Mouse (Mus musculus) MN1 (cell line): ENCODE measurements at regions not wholly inside any gene's neighbourhood (a gene's known extent, or its start where the extent isn't known, plus 50 kb on each side); places are given as distances from the start of the nearest gene placed in this dataset.
A peak's percentile ranks its signal among the peaks of the same experiment; 100 is the strongest.

ENCODE experiments used
- DNase-seq: peaks from one replicate; pipeline ENCODE4 v3.0.0-alpha.2; 2016; ENCODE audit warnings: low spot score

DNA sequence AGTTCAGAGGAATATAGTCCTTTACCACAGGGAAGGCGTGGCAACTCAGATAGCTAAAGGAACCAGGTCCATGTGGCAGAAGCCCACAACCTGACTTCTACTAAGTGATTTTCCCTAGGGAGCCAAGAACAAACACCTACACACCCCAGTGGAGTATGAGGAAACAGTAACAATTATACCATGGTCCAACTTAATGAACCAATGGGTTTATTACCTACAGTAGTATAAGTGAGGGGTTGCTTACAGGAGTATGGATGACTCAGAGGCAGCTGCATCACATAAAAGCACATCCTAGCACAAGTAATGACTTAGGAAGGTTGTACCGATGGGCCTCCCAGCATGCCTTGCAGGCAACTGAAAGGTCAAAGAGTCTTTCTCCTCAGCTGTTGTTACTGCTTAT, 98.7 kb upstream of the Cul1 start:
- no peak for DNase-seq

DNA sequence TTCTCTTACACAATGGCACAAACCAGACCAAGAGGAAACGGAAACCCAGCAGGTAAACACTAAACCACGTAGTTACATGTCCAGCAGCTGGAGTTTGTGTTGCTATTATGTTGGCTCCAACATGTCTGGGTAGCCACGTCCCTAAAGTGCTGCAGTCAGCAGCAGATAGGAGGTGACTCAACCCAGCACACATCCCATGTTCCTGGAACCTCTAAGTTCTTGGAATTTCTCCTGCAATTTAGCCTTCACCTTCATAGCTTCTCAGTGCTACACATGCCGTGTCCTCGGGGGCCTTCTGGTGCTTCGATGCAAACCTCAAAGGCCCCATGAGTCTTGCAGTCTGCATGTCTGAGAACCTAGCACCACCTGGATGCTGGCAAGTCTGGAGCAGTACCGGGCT, 97.7 kb upstream of the Cul1 start:
- DNase-seq: no peak

DNA sequence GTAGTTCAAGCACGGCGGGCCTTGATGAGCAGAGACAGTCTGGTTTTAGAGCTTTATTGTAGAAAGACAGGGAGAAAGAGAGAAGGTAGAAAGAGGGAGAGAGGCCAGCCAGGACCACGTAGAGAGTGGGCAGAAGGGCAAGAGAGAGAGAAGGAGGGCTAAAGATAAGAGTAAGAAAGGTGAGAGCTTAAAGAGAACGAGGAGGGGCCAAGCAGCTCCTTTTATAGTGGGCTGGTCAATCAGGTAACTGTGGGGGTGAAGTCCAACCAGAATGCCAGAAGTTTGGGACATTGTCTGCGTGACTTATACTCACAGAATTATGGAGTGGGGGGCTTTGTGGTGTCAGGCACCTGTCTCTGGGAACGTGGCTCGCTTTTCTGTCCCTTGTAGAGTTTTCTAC, 96.7 kb upstream of the Cul1 start:
- DNase-seq: no peak

DNA sequence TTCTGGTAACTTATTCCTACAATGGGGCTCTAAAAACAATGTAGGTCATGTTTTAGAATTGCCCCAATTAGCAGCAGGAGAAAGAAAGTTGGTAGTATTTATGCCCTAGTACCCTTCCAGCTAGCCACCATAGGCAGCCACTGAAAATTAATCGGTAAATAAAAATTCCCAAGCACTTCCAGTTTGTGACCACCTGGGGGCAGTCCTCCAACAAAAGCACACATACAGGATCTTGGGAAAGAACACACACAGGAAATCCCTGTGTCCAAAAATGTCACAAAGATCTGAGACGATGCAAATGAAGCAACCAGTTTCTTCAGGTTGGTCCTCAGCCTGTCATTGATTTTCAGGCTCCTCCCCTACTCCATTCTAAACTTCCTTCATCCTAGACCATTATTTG, 94.5 kb upstream of the Cul1 start:
- DNase-seq: peak; percentile 33

DNA sequence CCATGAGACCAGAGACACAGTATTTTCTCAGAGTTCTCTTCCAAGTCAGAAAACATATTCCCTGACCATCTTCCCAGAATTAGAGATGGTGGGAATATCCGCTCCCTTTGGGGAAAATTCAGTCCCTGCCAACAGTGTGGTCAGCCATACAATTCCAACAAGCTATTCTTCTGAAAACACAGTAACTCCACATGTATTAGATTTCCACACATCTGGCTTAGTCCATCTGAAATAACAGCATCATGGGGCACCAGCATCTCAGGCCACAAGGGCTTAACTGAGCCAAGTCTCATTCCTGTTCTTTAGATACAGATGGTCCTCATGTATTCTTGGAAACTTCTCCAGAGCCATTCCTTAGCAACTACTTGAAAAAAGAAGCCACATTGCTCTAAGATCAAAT, 89.2 kb upstream of the Cul1 start:
- DNase-seq: no peak

DNA sequence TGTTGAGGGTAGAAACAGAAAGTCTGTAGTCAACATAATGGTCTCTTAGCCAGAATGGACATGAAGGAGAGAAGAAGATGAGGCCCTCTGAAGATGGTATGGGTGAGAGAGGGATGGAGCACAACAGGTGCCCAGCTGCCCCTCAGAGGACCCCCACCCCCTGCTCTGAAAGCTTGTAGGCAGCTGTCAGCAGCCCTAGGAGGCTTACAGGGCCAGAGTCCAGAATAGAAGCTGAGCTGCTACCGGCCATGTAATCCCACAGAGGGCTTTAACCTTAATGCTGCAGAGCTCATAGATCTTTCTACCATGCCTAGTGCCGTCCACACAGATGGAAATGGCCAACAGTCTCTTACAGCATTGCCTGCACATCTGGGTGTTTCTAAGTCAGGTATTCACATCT, 88.6 kb upstream of the Cul1 start:
- no peak for DNase-seq

DNA sequence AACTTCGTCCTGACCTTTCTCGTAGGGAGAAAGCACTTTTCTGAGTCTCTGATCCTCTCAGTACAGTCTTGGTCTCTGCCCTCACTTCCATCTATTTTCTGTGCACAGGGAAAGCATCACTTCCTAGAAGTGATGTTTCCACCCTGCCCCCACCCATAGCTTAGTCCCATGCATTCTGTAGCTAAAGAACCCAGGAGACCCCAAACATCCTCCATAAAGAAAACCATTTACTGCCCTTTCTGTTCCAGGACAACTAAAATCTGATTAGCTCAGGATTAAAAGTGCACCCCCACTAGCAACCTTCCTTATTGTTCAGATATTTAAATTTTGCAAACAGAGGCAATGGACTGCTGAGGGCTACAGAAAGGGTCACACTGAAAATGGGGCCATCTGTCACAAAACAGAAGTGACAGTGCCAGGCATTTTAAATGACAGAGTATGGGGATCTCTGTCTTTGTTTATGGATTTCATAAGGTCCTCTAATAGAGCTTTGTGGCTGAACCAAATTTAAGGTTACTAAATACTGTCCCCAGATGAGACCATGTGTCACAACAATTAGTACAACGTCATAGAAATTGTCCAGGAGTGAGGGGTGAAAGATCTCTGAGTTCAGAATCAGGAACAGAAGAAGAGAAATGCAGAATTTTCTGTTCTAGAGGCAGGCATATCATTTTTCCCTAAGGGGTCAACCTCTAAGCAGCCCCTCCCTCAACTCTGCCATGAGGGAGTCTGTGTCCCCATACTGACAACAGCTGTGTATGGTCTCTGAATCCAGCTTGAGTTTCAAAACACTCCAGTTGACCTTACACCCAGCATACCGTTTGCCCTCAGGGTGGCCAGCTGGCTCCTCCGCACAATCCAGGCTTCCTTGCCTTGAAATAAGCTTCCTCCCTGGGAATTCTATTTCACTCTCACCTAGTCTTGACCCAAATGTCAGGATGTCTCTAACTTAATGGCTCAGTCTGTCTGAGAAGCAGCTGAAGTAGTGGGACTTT, 87.2 kb upstream of the Cul1 start:
- no peak for DNase-seq

DNA sequence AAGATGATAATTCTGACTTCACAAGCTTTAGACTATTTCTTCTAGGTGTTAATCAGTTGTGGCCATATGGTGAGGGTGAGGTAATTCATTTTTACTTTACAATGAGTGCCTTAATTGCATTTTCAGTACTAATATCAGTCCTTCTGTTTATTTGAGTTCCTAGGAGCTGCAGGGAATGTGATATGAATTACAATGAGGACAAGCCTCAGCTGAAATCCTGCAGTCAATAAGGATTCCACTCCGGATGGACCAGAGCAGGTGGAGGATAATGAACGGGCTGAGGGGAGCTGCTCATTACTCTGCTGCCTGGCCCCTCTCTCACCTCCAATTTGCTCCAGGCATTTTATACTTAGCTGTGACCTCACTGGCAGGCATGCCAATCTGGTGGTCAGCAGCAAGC, 85.7 kb upstream of the Cul1 start:
- no peak for DNase-seq

DNA sequence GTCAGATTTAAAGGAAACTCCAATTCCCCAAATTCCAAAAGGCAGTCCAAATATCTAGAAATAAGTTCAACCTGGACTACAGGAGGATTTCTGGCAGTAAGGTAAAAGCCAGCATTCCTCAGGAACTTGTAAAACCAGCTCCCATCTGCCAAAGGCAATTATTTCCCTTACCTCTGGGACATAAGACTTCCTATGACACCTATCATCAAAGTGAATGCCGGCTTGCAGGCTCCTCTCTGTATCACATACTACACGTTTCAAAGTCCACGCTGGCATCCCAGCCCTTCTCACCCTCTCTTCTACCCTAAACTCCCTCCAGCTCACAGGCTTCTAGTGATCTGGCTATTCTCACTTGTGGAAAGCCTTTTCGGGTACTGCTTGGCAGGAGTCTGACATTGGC, 77.5 kb upstream of the Cul1 start:
- DNase-seq: no peak

DNA sequence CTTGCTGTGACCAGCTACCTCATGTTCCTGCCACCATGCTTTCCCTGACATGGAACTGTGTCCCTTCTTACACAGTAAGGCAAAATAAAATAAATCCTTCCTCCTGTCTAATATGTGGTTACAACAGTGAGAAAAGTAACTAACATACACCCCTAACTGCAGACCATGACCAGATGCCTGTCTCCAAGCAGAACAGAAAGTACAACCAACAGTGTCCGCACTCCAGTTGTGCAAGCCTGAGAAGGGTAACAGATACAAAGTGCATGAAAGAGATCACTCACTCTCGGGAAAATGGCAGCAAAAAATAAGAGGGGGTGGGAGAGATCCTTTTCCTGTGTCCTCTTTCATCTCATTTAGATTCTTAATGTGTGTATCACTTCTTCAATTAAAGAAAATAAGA, 71.7 kb upstream of the Cul1 start:
- DNase-seq: no peak

DNA sequence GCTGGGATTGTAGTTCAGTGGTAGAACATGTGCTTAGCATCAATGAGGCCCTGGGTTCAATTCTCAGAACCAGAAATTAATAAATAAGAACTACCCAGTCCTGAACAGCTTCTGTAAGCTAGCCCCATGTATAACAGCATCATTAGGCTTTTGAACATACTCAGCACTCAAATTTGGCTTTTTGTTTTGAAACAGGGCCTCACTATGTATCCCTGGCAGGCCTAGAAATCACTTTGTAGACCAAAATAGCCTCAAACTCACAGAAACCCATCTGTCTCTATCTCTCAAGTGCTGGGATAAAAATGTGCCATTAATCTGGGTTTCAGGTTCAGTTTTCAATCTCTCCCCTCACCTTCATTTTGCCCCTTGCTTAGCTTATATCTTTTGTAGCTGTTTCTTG, 66.6 kb upstream of the Cul1 start:
- DNase-seq: no peak

DNA sequence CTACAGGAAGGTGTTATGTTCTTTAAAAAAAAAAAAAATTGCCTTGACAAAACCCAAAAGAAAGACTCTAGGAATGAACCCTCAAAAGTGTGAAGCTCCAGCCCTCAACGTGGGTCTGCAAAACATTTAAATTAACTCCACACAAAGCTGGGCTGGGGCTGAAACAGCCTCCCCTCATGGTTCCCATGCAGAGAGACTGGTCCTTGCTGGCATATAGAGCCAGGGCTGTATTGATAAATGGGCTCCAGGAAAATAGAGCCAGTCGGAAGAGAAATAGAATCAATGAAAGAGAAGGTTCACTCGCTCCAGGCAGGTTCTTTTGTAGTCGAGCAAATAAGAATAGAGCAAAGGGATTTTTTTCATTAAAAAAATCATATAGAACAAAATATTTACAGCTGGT, 63.3 kb upstream of the Cul1 start:
- no peak for DNase-seq

DNA sequence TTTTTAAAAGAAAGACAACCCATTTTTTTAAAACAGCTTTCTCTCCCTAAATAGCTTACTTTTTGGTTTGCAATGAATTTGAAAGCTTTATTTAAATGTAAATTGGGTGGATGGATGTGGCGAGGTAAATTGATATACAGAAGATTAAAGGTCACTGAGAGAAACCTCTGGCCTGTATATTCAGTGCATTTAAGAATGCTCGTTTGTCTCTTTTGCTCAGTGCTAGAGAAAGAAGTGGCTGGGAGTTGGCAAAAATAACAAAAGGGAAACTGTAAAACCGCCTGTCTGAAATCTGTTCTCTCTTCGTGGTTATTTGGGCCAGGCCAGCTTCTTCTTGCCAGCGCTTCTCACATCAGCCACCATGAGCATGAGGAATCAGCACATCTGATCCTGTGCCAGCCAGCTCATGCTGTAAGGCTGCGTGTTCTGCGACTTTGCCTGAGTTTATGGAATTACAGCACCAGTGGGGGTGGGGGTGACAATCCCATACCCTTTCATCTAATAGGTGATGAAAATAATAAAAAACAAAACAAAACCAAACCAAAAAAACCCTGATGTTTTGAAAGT, 62.7 kb upstream of the Cul1 start:
- DNase-seq: no peak

DNA sequence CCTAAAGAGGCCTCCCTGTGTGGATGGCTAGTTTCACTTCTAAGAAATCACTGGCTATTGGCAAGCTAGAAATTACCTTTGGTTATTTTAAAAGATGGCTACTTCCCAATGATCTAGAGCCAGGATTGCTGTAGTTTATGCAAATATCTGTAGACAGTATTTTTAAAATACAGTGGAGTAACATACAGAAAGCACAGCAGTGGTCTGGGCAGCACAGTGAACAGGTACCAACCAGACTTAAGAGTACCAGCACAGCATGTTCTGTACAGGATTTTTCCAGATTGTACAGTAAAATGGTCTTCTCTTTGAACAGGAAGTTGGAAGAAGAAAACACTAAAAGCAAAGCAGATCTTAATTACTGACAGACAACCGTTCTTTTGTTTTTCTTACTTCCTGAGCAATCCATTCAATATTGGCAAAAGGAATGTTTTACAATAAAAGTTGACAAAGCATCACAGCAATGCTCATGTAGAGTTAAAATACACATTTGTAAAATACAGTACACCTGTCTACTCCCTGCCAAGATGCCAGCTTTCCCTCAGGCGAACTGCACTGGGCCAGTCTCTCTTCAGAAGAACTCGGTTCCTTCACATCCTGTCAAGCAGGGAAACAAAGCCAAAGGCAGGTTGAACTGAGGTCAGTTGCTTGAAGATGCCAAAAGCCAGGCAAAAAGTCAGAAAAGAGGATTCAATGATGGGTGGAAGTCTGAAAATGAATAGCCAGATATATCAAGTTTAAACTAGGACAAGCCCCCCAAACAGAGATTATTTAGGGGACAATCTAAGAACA, 62.0 kb upstream of the Cul1 start:
- no peak for DNase-seq

DNA sequence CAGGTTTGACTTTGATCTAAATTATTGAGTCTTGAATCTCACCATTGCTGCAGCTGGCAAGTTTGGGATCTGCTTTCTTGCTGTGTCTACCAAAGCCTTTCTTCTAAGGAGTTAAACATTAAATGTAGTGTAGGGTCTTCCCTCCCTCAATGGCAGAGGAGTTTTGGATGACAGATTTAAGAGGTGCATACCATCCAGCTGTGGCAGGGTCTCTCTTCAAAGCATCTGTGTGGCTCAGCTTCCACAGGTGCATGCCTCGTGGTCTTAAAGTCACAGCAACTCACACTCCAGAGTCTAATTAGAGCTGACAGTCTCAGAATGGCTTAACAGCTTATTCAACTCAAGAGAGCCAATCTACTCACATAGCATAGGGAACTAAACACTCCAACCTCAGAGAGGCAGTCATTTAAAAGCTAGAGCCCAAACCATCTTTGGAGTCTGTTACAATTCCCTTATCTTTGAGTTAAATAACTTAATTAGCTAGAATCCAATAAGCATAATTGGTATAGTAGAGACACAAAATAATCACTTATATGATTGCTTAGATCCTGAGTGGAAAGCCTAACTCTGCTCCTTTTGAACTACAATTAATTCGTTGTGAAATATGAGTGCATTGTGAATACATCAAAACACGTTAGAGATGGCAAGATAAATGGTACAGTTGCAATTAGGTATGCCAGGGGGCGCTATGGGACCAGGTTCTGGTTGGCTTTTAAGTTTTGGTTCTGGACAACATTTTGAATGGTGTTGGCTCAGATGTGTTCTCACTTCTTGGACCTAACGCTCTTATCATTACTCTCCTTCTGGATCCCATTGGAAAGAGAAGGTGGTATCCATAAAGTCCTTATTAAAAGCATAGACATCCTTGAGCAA, 57.5 kb upstream of the Cul1 start:
- no peak for DNase-seq
